Mouse (Mus musculus) bone marrow, adult 2 months (tissue): Measurements from ENCODE around the gene Pakap.

Experiments
- CTCF ChIP-seq: fragments of 200-500 bp; IDR thresholded peaks from 2 replicates; pipeline ENCODE4 v1.5.1; 2011; ENCODE audit warnings: low read length, control low read depth; ENCODE audit not compliant: control insufficient read depth, insufficient read depth
- POLR2A ChIP-seq: fragments of 200-500 bp; IDR thresholded peaks from 2 replicates; pipeline ENCODE4 v1.6.1; 2011; ENCODE audit warnings: low read depth, mild to moderate bottlenecking, control low read depth, low read length, borderline replicate concordance; ENCODE audit not compliant: control insufficient read depth

DNA sequence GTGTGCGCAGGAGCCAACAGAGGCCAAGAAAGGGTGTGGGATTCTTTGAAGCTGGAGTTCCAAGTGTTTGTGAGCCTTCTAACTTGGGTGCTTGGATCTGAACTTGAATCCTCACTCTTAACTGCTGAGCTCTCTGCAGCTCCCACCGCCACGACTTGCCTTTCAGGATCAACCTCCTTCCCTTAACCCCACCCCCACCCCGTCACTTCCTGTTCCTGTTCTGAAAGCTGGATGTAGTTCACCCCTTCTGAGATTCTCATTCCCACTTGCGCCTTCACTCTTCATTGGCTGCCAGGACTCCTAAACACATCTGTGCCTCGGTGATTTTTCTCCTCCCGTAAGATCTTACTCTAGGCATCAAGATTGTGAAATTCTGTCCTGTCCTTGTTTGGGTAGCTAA lies 106.4 kb downstream of the Pakap start:
- TF ChIP-seq POLR2A, result no peak
- no peak for TF ChIP-seq CTCF
